Mouse (Mus musculus): ENCODE results near the gene Pparg.

The Pparg gene

DNA sequence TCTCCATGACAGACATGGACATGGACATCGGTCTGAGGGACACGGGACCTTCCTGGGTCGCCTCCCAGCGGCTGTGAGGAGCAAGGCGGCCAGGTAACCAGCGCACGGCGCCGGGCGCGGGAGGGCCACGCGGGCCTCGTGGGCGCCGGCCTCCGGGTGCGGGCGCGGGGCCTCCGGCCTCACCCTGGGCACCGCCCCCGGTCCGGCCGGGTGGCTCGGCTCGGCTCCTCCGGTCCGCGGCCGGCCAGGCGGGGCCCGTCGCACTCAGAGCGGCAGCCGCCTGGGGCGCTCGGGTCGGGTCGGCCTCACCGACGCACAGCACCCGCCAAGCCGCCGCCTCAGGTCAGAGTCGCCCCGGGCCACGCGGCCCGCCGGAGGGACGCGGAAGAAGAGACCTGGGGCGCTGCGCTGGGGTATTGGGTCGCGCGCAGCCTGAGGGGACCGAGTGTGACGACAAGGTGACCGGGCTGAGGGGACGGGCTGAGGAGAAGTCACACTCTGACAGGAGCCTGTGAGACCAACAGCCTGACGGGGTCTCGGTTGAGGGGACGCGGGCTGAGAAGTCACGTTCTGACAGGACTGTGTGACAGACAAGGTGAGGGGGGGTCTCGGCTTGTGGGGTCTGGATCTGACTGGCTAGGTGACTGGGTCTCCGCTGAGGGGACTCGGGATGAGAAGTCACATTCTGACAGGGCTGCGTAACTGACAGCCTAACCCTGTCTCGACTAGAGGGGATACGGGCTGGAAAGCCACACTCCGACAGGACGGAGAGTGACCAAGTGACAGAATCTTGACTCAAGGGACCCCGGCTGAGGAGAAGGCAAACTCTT lies at the start of gene Pparg:
Gene Pparg, plus strand, starts transcription at position 176 of the 830 bp plus-strand sequence.
- DNase-seq (ENCODE audit: low spot score in 2 of 2): peak; percentile 24 to 49

GRCm38 (mm10) chr6:115312780-115313179 lies 48.0 kb upstream of the Pparg start:
- no peak for DNase-seq (ENCODE audit: low spot score in 2 of 2)

DNA sequence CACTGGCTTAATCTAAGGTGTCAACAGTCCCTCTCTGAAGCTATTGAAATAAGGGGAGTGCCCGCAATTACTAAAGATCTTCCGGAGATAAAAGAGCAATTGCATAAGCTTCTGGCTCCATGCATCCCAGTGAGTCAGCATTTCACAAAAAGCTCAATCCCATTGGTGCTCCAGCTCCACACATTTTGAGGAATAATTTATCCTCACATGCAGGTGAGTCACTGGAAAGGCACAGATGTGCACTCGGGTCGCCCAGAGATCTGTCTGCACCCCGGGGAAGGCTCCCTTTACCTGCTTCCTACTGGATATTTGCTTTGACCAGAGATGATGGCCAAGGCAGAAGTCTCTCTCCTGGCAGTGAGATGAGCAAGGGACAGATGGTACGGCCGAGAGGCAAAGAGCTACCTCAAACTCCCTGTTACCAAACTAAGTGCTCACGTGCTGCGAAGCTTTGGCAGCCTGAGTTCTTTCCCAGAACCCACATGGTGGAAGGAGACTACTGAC lies 47.5 kb upstream of the Pparg start:
- peak; percentile 53 to 56 for DNase-seq (ENCODE audit: low spot score in 2 of 2)

GRCm38 (mm10) chr6:115313910-115314309 lies 46.8 kb upstream of the Pparg start:
- no peak for DNase-seq (ENCODE audit: low spot score in 2 of 2)

GRCm38 (mm10) chr6:115315770-115316169 lies 45.0 kb upstream of the Pparg start:
- no peak for DNase-seq (ENCODE audit: low spot score in 2 of 2)

DNA sequence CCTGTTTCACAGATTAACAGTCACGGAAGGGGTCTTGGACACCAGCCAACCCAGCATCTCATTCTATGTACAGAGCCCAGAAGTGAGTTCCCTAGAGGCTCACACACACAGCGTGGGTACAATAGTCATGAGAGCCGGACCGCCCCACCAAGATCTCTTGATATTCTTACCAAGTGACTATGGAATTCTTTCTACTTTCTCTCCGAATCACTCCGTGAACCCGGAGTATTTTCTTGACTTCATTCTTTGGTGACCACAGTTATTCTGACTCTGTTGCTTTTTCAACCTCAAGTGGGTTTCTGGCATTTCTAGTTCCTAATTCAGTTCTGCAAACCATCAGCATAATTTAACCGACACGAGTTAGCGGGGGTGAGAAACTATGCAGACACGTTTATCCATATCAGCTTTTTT lies 43.9 kb upstream of the Pparg start:
- no peak for DNase-seq (ENCODE audit: low spot score in 2 of 2)

DNA sequence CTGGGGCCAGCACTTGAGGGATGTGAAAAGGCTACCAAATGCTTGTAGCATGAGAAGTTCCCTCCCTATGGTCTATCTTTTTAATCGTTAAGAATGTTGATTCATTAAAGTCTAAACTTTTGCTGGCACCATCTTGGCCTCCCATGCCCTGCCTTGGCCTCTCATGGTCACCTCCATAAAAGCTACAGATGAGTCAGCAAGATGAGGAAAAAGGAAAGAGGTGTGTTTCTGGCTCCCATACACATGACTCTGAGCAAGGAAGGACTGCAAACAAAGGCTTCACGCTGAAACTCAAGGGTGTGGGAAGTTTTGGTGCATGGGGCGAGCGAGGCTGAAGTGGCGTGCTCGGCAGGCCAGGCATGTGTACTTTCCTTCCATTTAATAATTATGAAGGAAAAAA lies 41.9 kb upstream of the Pparg start:
- DNase-seq (ENCODE audit: low spot score in 2 of 2): no peak

DNA sequence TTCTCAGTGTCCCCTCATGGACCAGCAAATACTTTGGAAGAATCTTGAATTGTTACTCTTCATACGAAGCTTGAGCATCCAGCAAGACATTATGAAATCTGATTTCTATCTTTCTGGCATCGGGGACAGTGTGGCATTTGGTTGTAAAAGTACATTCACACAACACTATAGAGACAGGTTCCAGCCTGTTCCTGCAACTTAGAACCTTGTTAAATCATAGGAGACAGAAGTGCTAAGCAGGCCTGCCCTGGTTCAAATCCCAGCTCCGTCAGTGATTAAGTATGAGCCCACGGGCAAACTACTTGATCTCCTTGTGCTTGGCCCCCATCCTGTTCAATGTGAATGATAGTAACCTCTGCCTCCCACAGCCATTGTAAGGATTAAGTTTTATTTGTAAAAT lies 41.1 kb upstream of the Pparg start:
- DNase-seq (ENCODE audit: low spot score in 2 of 2): no peak

DNA sequence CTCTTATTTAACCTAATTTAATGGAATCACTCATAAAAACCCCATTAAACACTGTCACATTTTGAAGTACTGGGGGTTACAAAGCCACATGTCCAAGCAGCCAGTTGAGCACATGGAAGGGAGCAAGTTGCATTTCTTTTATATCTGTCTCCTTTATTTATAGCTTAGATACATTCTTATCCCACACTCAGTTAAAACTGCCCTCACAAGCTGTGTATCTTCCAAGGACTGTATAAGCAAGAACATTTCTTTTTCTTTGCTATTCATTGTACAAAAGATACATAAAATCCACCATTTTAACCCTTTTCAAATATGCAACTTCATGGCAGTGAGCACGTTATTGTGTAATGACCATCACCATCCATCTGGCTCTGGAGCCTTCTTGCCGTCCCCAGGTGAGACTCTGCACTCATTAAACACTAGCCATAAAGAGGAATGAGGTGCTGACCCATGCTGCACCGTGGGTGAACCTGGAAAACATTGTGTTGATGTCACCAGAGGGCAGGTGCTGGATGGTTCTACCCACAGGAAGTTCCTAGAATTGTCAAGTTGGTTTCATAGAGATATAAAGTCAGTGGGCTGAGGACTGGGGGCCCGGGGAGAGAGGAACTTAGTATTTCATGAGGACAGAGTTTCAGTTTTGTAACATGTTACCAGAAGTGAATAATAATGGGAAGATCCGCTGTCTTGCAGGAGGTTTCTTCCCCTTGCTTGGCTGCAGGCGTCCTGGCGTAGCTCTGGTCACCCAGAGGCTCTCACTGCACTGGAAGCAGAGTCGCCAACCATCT lies 39.6 kb upstream of the Pparg start:
- DNase-seq (ENCODE audit: low spot score in 2 of 2): no peak

DNA sequence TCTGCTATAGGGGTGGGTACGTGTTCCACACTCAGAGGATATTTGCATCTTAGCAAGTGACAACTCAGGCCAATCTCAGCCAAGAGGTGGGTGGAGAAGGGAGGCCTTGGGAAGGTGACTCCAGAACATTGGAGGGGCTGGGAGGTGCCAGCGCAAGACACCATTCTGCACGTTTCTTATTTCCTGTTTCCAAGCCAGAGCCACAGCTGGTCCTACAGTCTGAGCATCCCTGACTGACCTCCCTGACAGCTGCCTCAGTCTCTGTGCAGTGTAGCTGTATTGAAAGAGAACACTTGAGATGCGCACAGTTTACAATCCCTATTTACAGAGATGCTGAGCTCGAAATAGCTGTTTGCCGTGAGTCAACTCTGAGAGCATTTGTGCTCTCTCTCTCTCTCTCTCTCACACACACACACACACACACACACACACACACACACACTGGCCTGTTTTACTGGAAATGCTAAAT lies 38.8 kb upstream of the Pparg start:
- peak; percentile 66 to 74 for DNase-seq (ENCODE audit: low spot score in 2 of 2)

DNA sequence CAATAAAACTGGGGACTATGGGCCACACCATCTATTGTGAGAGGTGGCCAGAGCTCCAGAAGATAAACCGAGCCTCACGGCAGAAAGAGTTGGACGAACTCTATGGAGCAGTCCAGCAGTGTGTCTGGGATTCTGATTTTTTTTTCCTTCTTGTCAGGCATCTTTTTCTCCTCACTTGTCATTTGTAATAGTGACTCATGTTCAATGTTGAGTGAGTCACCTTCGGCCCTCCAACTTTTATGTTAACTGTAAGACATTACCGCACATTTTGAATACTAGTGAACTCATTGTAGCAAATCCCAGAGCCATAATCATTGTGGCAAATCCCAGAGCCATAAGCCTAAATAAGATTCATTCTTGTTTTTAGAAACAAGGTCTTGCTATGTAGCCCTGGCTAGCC lies 37.8 kb upstream of the Pparg start:
- no peak for DNase-seq (ENCODE audit: low spot score in 2 of 2)

GRCm38 (mm10) chr6:115330964-115331363 lies 29.8 kb upstream of the Pparg start:
- DNase-seq (ENCODE audit: low spot score in 2 of 2): no peak

GRCm38 (mm10) chr6:115333099-115333694 lies 27.6 kb upstream of the Pparg start:
- no peak for DNase-seq (ENCODE audit: low spot score in 2 of 2)

GRCm38 (mm10) chr6:115335536-115335935 lies 25.2 kb upstream of the Pparg start:
- no peak for DNase-seq (ENCODE audit: low spot score in 2 of 2)

GRCm38 (mm10) chr6:115340084-115340483 lies 20.7 kb upstream of the Pparg start:
- no peak for DNase-seq (ENCODE audit: low spot score in 2 of 2)

- DNase-seq (ENCODE audit: low spot score in 2 of 2): no peak
Observed at GRCm38 (mm10) chr6:115343096-115343495, 17.7 kb upstream of the Pparg start.

DNA sequence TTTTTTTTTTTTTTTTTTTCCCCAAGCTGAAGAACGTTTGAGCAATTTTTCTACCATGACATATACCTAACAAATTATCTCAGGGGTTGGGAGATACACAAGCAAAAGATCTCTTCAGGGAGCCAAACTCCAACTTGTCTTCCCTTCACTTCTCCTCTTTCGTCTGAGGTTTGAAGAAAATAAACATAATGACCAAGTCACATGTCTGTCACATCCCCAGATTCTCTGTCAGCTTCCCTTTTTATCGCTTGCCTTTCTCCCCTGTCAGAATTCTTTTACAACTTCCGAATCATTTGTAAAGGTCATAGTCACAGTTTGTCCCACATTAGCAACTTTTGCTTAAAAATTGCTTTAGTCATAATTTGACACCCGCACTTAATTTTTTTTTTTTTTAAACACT lies 17.2 kb upstream of the Pparg start:
- no peak for DNase-seq (ENCODE audit: low spot score in 2 of 2)

DNA sequence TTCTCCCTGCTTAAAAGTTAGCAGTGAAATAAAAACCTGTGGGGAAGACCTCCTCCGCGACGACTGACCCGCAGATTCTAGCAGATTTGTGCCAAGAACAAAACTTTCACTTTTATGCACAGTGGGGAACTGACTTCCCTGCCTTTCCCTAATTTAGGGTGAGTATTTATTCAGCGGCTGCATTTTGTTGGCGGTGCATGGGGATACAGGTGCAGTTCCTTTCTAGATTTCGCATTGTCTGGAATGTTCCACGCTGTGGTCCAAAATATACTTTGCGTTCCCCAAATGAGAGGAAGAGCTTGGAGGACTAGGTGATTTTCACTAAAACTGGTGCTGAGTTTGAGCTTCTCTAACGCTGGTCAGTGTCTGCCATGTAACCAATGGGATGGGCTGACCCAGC lies 16.6 kb upstream of the Pparg start:
- no peak for DNase-seq (ENCODE audit: low spot score in 2 of 2)

GRCm38 (mm10) chr6:115344513-115344912 lies 16.2 kb upstream of the Pparg start:
- DNase-seq (ENCODE audit: low spot score in 2 of 2): no peak

- no peak for DNase-seq (ENCODE audit: low spot score in 2 of 2)
Observed at GRCm38 (mm10) chr6:115345013-115345412, 15.7 kb upstream of the Pparg start.

DNA sequence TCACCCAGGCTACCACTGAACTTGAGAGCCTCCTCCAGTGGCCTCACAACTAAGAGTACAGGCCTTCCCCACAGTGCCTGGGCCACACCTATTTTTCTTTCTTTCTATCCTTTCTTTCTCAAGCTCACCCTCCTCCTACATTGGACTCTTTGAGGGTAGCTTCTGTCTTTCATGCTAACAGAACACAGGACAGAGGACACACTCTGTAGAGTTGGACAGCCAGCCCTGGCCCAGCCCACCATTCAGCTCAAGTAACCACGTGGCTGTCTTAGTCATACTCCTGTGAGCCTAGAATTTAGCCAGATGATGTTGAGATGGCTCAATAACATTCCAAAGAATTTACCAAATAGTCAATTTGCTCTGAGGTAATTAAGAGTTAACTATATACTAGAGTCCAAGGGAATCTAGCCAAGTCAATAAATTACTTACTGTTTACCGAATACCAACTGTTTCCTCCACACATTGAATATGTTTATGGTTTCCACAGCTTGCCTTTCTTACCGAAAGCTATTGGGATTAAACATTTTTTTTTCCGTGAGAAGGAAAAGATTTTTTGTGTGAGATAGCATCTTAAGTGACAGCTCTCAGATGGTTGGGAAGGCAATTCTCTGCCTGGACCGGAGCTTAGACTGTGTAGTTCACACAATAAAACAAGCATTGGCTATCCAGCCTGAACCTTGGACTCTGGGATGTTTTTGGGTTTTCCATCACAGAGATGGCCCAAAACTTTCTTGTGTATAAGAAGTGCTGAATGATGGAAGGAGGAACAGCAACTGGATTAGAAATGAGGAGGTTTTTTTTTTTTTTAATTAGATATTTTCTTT lies 10.9 kb upstream of the Pparg start:
- no peak for DNase-seq (ENCODE audit: low spot score in 2 of 2)

Data from right cerebral cortex, adult 2 months (tissue).